9 mouse cellular contexts compared by ENCODE assay signal in the genomic region with DNA sequence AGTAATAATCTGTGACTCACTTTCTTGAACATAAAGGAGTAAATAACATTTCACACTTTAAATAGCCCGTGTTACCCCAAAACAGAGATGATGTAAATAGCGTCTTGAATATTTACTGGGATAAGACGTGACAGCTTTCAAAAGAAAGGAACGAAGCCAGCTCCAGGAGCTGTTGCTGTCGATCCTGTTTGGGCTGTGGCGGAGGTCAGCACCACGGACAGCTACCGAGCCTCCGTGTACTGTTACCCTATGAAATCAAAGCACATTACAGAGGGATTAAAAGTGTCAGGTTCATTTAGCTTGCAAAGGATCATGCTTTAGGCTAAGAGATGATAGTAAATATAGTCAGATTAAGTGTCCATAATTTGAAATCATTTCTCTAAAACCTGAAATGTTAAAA.
DNase-seq lines count a peak whose midpoint lies in the region; ATAC-seq lines count a peak whose summit lies in the region.
"Had no signal": no experiment of that assay in that cellular context is flagged by ENCODE, and none has a peak within 500 bp of the region (broad histone marks: within the 10 kb centered on the region; RNA-seq: fewer than 3 reads in every experiment).

No protein-coding gene starts in this region.

- 10% methylated on average over 9 of the region's 9 CpGs for WGBS in hindbrain, embryonic 10.5 days
- 10% methylated on average over 9 of the region's 9 CpGs for WGBS in hindbrain, embryonic 12.5 days

- H3K36me3 ChIP-seq in hindbrain, embryonic 10.5 days = no peaks in the 10 kb centered on the region
- H3K36me3 ChIP-seq in hindbrain, embryonic 12.5 days = no peaks in the 10 kb centered on the region

- H3K27ac ChIP-seq in hindbrain, embryonic 10.5 days = no peak overlapping the region
- H3K27ac ChIP-seq in hindbrain, embryonic 12.5 days = no peak overlapping the region

- no peak overlapping the region for H3K9ac ChIP-seq in hindbrain, embryonic 12.5 days

- H3K4me1 ChIP-seq in hindbrain, embryonic 10.5 days (replicated peaks) = no peaks in the 10 kb centered on the region
- no peaks in the 10 kb centered on the region for H3K4me1 ChIP-seq in hindbrain, embryonic 12.5 days

- H3K4me2 ChIP-seq in hindbrain, embryonic 12.5 days (replicated peaks) = no peak overlapping the region

- ATAC-seq in hindbrain, embryonic 12.5 days (ENCODE audit: low FRiP score) = no peak

- no peaks in the 10 kb centered on the region for H3K27me3 ChIP-seq in hindbrain, embryonic 10.5 days (ENCODE audit: insufficient read depth, poor library complexity, severe bottlenecking)
- no peaks in the 10 kb centered on the region for H3K27me3 ChIP-seq in hindbrain, embryonic 12.5 days

- H3K9me3 ChIP-seq in hindbrain, embryonic 10.5 days = no peaks in the 10 kb centered on the region
- H3K9me3 ChIP-seq in hindbrain, embryonic 12.5 days (replicated peaks) = no peaks in the 10 kb centered on the region

- H3K4me3 ChIP-seq in hindbrain, embryonic 10.5 days = no peak overlapping the region
- H3K4me3 ChIP-seq in hindbrain, embryonic 12.5 days = no peak overlapping the region

- DNase-seq in hindbrain, embryonic 10.5 days (ENCODE audit: low spot score) = peak; percentile 65
- DNase-seq in 3T3-L1 (ENCODE audit: low read depth, low spot score) (peak; percentile 34), adipocyte (ENCODE audit: low spot score) (peak; percentile 17)
- DNase-seq in kidney, postnatal 4 days = peak; percentile 87 to 89
- no peak for DNase-seq in layer of hippocampus, adult 8-10 months (ENCODE audit: low spot score in 2 of 2)
- DNase-seq in right cerebral cortex, postnatal 10 days (ENCODE audit: low spot score in 2 of 2) = no peak
- no peak for DNase-seq in layer of hippocampus, postnatal 14 days (ENCODE audit: low spot score in 2 of 2)
- DNase-seq: thymus, postnatal 25 days had no signal

Comparison
In these comparisons a context has a peak if more than half of its experiments do, and no peak if none do; other contexts are left out.
1. DNase-seq: peak in hindbrain, embryonic 10.5 days (single experiment), 3T3-L1 (single experiment), adipocyte (single experiment) and kidney, postnatal 4 days (2 of 2); none in layer of hippocampus, adult 8-10 months (0 of 2), right cerebral cortex, postnatal 10 days (0 of 2) and layer of hippocampus, postnatal 14 days (0 of 2).